Mouse (Mus musculus): ENCODE results near the gene Chpt1.

The Chpt1 gene

DNA sequence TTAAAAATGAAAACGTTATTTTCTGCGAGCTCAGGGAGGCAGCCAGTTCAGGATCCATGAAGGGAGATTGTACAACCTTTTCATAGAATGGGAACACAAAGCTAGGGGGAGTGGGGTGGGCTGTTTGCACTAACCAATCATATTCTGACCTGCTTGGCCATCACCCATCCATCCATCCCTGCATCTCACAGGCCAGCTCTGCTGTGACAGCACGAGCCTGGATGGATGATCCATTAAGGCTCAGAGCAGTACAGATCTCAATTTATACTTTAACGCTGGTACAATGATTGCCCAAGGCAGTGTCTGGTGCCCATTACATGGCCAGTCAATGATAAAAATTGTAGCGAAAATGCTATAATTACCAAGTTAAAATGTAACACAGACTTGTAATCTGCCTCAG lies 77.0 kb downstream of the Chpt1 start:
- no peak for TF ChIP-seq GATA4 (IDR thresholded peaks at IDR 0.05; ENCODE audit: insufficient replicate concordance, low read length)

DNA sequence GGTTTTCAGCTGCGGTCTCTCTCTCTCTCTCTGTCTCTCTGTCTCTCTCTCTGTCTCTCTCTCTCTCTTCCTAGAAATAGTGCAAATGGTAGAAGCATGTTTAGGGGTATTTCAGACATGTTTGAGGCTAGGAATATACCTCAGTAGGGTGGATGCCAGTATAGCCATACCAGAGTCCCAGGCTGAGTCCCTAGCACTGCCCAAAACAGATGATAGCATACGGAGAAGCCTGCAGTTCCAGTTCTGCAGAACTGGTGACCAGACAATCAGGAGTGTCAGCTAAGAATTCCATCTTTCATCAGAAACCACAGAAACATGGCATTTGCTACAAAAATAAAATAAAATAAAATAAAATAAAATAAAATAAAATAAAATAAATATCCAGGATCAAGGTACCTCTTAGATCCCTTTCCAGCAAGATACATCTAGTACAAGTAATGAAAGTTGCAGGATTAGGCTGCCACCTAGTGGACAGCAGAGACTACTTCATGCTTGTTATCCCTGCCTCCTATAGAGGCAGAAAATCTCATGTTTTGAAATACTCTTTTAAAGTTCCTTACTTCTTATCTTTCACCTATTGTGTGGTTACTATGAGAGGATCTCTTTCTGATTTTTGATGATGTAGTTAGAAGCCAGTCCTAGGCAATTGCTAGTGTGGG lies 77.6 kb downstream of the Chpt1 start:
- no peak for TF ChIP-seq GATA4 (IDR thresholded peaks at IDR 0.05; ENCODE audit: insufficient replicate concordance, low read length)

DNA sequence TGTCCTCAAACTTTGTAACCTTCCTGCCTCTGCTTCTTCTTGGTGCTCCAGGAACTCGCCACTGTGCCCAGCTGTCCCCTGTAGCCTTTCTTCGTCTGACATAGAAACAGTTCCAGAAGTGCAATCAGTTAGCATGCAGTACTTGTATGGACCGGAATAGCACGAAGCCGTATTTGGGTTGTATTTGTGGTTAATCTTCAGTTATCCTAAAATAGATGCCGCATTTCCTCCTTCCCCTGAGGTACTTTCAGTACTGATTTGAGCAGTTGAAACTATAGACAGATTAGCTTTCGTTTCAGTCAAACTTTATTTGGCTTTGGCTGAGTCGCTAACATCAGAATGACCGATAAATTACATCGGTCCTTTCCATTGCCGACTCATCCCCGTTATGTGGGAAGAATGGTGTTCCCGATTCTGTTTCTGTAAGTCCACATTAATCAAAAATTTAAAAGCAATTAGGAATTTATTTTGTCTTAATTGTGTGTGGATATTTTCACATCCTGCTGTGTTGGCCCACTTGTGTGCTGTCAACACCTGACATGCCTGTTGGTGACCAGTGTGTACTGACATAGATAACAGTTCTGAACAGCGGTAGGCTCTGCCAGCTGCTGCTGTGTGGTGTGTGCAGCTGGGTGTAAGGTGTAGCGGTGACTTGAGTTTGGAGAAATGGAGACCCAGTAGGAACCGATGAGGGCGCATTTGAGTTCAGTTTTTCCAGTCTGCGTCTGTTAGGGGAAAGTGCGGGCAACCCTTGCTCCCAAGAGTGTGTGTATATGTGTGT lies 83.0 kb downstream of the Chpt1 start:
- no peak for TF ChIP-seq GATA4 (IDR thresholded peaks at IDR 0.05; ENCODE audit: insufficient replicate concordance, low read length)

DNA sequence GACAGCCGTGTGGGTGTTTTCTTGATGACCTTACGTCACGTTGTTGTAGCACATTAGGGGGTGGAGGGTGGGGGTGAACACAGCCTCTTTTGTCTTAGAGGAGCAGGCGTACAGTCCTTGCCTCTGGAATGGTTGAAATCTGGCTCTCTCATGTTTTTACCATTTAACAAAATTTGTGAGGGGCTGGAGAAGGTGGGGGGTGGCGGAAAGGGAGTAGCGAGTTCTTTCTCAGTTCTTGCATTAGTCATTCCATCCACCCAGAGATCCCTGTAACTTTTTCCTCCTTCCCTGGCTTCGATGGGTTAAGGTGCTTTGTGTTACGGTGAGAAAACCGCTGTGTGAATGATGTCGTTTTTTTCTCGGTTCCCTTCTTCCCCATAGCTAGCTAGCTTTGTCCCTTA lies 83.7 kb downstream of the Chpt1 start:
- no peak for TF ChIP-seq GATA4 (IDR thresholded peaks at IDR 0.05; ENCODE audit: insufficient replicate concordance, low read length)

DNA sequence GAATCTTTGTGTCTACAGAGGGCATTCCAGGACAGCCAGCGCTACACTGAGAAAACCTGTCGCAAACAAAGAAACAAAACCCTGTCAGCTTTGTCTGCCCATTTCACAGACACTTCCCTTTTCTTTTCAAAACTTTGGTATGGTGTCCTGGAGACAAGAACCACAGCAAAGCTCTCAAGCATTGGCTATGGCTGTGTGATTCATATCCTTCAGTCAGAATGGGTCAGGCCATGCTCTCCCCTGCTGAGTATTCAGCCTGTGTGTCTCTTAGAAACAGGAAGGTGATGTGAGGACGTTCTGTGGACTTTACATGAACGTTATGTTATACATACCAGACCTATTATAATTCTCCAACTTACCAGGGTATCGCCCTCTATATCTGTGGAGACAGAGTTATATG lies 86.2 kb downstream of the Chpt1 start:
- no peak for TF ChIP-seq GATA4 (IDR thresholded peaks at IDR 0.05; ENCODE audit: insufficient replicate concordance, low read length)

DNA sequence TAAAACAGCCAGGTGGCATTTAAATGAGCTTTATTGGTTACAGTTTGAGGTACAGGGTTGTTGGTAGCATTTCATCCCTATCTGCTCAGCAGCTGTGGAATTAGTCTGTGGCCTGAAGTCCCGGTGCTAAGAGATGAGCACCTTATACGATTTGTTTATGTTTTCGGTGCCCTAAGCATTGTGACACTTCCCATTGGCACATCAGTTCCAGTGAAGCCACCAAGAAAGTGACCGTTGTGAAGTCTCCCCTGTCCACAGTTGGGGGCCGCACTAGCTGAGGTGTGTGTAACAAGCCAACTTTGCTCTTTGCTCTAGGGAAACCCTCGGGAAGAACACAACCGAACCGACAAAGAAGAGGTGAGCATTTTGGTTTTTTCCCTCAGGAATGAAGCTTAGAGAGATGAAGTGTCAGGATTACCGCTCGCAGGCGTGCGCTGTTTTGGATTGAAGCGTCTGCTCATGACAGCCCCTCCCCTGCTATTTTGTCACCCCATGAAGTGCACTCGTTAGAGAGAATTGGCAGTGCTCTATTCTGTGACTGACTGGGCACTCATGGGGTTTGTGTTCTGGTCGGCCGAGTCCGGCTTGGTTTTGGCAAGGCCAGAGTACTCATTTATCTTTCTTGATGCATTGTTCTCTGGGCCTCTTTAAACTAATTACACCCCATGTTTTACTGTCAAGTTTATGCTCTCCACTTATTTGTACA lies 91.4 kb downstream of the Chpt1 start:
- TF ChIP-seq GATA4 (IDR thresholded peaks at IDR 0.05; ENCODE audit: insufficient replicate concordance, low read length), result no peak

DNA sequence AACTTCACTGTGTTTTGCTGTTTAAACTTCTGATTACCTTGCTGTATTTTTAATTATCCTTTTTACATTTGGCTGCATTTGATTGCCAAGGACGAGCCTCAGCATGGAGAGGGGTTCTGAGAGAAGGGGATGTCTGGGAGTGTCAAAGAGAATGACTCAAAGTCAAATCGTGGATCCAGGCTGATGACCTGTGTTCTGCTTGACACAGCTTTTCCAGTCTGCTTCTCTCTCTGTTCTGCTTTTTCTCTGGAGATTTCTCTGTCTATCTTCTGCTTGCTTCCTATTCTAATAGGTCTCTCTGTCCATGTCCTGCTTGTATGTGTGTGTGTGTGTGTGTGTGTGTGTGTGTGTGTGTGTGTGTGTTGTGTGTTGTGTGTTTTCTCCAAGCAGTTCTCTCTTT lies 94.1 kb downstream of the Chpt1 start:
- no peak for TF ChIP-seq GATA4 (IDR thresholded peaks at IDR 0.05; ENCODE audit: insufficient replicate concordance, low read length)

DNA sequence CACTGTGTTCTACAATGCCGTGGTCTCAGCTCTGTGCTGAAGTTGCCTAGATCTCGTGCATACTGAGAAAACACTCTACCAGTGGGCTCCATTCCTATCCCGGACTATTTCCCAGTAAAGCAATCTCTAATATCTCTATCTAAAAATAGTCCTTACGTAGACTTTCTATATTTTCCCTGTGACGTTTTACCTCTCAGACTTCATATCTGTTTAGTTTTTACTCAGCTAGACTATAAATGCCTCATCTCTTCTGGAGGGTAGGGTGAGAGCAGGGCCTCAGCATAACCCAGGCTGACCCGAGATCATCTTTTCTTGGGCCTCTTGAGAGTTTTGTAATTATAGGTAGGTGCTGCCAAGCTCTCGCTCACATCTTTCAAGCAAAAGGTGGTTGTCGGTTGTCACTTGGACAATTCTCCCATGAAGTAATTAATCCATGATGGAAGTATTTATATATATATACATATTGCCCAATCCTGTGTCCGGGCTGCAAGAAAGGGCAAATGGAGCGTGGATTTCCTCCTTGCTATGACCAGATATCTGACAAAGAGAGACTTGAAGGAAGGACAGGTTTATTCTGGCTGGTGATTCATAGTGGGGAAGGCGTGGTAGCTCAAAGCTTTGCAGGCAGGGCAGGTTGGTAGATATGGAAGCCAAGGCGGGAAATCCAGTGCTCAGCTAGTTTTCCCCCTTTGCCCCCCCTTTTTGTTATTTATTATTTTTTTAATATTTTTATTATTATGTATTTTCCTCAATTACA lies 95.8 kb downstream of the Chpt1 start:
- no peak for TF ChIP-seq GATA4 (IDR thresholded peaks at IDR 0.05; ENCODE audit: insufficient replicate concordance, low read length)

DNA sequence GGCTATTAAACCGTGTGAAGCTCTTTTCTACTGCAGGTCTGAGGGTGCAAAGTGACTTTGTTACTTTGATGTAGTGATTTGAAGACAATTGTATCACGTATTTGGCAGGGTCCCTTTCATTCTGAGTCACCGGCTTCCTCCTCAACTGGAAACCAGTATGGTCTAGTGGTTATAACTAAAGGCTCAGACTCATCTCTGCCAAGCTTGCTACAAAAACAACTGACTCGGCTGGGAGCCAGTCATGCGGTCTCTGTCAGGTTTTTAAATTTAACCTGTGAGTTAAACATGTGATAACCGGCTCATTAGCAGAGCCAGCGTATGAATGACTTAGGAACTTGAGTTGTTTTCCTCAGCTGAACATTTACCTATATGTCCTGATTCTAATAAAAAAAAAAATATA lies 98.1 kb downstream of the Chpt1 start:
- no peak for TF ChIP-seq GATA4 (IDR thresholded peaks at IDR 0.05; ENCODE audit: insufficient replicate concordance, low read length)

DNA sequence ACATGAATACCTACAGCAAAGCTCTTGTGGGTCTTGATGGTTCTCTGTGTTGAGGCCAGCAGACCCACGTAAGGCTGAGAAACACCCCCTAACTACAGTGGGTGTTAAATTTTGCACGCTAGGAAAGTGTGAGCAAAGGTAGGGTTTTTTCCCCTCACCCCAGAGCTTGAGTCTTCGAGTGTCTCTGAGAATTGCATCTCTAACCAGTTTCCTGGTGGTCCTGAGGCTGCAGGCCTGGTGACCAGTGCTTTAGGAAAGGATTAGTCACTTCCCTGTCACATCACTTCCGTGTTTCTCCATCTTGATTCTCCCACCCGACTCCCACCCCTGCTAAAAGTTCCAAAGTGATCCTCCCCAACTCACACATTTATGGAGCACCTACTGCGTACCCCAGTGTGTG lies 99.7 kb downstream of the Chpt1 start:
- TF ChIP-seq GATA4 (IDR thresholded peaks at IDR 0.05; ENCODE audit: insufficient replicate concordance, low read length), result no peak

DNA sequence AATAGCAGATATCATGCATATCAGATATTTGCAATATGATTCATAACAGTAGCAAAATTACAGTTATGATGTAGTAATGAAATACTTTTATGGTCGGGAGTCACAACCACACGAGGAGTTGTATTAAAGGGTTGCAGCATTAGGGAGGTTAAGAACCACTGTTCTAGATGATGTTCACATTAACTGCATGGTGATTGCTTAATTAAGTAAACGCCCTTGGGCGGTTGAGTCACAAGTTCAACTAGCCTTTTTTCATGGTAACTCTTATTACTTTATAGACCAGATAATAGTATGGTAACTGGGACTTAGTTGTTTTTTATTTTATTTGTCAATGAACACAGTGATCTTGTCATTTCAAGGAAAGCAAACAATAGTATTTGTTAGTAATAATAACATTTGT lies 100.9 kb downstream of the Chpt1 start:
- no peak for TF ChIP-seq GATA4 (IDR thresholded peaks at IDR 0.05; ENCODE audit: insufficient replicate concordance, low read length)
